Mouse (Mus musculus) MEL (cell line): ENCODE results near the gene Egfr. TPM values are rescaled to one million over a fixed set of nuclear protein-coding genes. Genes with fewer than 3 reads are reported as not detected.

Source experiments
- DNase-seq: peaks from one replicate; pipeline ENCODE4 v3.0.0; 2011; ENCODE audit warnings: low read depth, low spot score
- H3K27ac ChIP-seq: 2 replicates; pipeline ENCODE4 v1.5.1; 2012; ENCODE audit warnings: low read depth, mild to moderate bottlenecking, control low read depth, low read length, moderate library complexity; ENCODE audit not compliant: control insufficient read depth
- H3K27me3 ChIP-seq, 2 experiments: fragments of 150-350 bp in 1 of 2; sonication (generic) in 1 of 2; 2 replicates each; pipeline ENCODE4 v1.6.1; 2012; ENCODE audit warnings: low read length in 2 of 2, mild to moderate bottlenecking in 2 of 2, improper control_type of control experiment in 1 of 2, moderate library complexity in 1 of 2; ENCODE audit not compliant: insufficient read depth in 2 of 2, control insufficient read depth in 1 of 2
- H3K36me3 ChIP-seq, 2 experiments: 2 replicates each; pipeline ENCODE4 v1.6.1; 2012 to 2014; ENCODE audit warnings: low read length in 2 of 2, improper control_type of control experiment in 1 of 2, inconsistent platforms in 1 of 2, mild to moderate bottlenecking in 1 of 2; ENCODE audit not compliant: insufficient read depth in 2 of 2, control insufficient read depth in 1 of 2
- H3K4me1 ChIP-seq, 2 experiments: fragments of 150-350 bp in 1 of 2; sonication (generic) in 1 of 2; 2 replicates each; pipeline ENCODE4 v1.6.1; 2012; ENCODE audit warnings: low read length in 2 of 2, improper control_type of control experiment in 1 of 2, mild to moderate bottlenecking in 1 of 2; ENCODE audit not compliant: insufficient read depth in 2 of 2, control insufficient read depth in 1 of 2
- H3K4me3 ChIP-seq, 2 experiments: fragments of 150-350 bp in 1 of 2; sonication (generic) in 1 of 2; 2 replicates each; pipeline ENCODE4 v1.5.1; 2012; ENCODE audit warnings: low read depth in 2 of 2, low read length in 2 of 2, mild to moderate bottlenecking in 2 of 2, moderate library complexity in 2 of 2, control low read depth in 1 of 2, improper control_type of control experiment in 1 of 2; ENCODE audit not compliant: control insufficient read depth in 1 of 2, insufficient read depth in 1 of 2
- H3K79me2 ChIP-seq: 2 replicates; pipeline ENCODE4 v1.6.1; 2012; ENCODE audit warnings: mild to moderate bottlenecking, low read length, moderate library complexity; ENCODE audit not compliant: control insufficient read depth, poor library complexity, insufficient read depth
- H3K9ac ChIP-seq: 2 replicates; pipeline ENCODE4 v1.6.1; 2012; ENCODE audit warnings: low read depth, mild to moderate bottlenecking, control low read depth, low read length, moderate library complexity; ENCODE audit not compliant: control insufficient read depth, poor library complexity, severe bottlenecking
- H3K9me3 ChIP-seq: fragments of 150-350 bp; sonication (generic); replicated peaks from 2 replicates; pipeline ENCODE4 v1.6.1; 2012; ENCODE audit warnings: mild to moderate bottlenecking, low read length, improper control_type of control experiment, moderate library complexity; ENCODE audit not compliant: insufficient read depth
- BHLHE40 ChIP-seq: IDR thresholded peaks from 2 replicates; pipeline ENCODE4 v1.6.1; 2012; ENCODE audit warnings: low read depth, mild to moderate bottlenecking, inconsistent platforms, low read length, improper control_type of control experiment, borderline replicate concordance
- CHD2 ChIP-seq: IDR thresholded peaks from 2 replicates; pipeline ENCODE4 v1.6.1; 2011; ENCODE audit warnings: low read length, improper control_type of control experiment
- CTCF ChIP-seq, 3 experiments: IDR thresholded peaks in 2 of 3; conservative IDR thresholded peaks in 1 of 3; 2 replicates each; pipeline ENCODE4 v1.5.1; 2011 to 2012; ENCODE audit warnings: low read length in 3 of 3, low read depth in 2 of 3, mild to moderate bottlenecking in 2 of 3, improper control_type of control experiment in 1 of 3, inconsistent platforms in 1 of 3, mixed read lengths in 1 of 3, moderate library complexity in 1 of 3; ENCODE audit not compliant: control insufficient read depth in 1 of 3, insufficient read depth in 1 of 3, poor library complexity in 1 of 3, severe bottlenecking in 1 of 3
- EP300 ChIP-seq, 2 experiments: IDR thresholded peaks; 2 replicates each; pipeline ENCODE4 v1.6.1; 2011; ENCODE audit warnings: improper control_type of control experiment in 2 of 2, low read length in 2 of 2, low read depth in 1 of 2, mild to moderate bottlenecking in 1 of 2
- ETS1 ChIP-seq: IDR thresholded peaks from 2 replicates; pipeline ENCODE4 v1.6.1; 2012; ENCODE audit warnings: low read depth, mild to moderate bottlenecking, inconsistent platforms, low read length, improper control_type of control experiment, moderate library complexity
- GATA1 ChIP-seq: IDR thresholded peaks from 2 replicates; pipeline ENCODE4 v1.6.1; 2011; ENCODE audit warnings: low read depth, low read length, improper control_type of control experiment
- HCFC1 ChIP-seq: IDR thresholded peaks from 2 replicates; pipeline ENCODE4 v1.6.1; 2012; ENCODE audit warnings: low read depth, mild to moderate bottlenecking, inconsistent platforms, low read length, improper control_type of control experiment, moderate library complexity
- JUND ChIP-seq: IDR thresholded peaks from 2 replicates; pipeline ENCODE4 v1.6.1; 2011; ENCODE audit warnings: low read depth, mild to moderate bottlenecking, improper control_type of control experiment, low read length
- KAT2A ChIP-seq: conservative IDR thresholded peaks from 2 replicates; pipeline ENCODE4 v1.6.1; 2012; ENCODE audit warnings: low read depth, low read length, improper control_type of control experiment, inconsistent platforms
- MAFK ChIP-seq: IDR thresholded peaks from 2 replicates; pipeline ENCODE4 v1.6.1; 2011; ENCODE audit warnings: low read depth, mild to moderate bottlenecking, low read length, improper control_type of control experiment, borderline replicate concordance
- MAZ ChIP-seq: IDR thresholded peaks from 2 replicates; pipeline ENCODE4 v1.6.1; 2012; ENCODE audit warnings: low read depth, mild to moderate bottlenecking, inconsistent platforms, low read length, improper control_type of control experiment
- MEF2A ChIP-seq: IDR thresholded peaks from 2 replicates; pipeline ENCODE4 v1.6.1; 2014; ENCODE audit warnings: low read depth, mild to moderate bottlenecking, inconsistent platforms, low read length, improper control_type of control experiment; ENCODE audit not compliant: poor library complexity, insufficient replicate concordance, severe bottlenecking; ENCODE audit errors: extremely low read depth
- MYB ChIP-seq: IDR thresholded peaks from 2 replicates; pipeline ENCODE4 v1.6.1; 2011; ENCODE audit warnings: mild to moderate bottlenecking, low read depth, low read length, improper control_type of control experiment
- NELFE ChIP-seq: IDR thresholded peaks from 2 replicates; pipeline ENCODE4 v1.6.1; 2011; ENCODE audit warnings: low read depth, low read length, improper control_type of control experiment
- NRF1 ChIP-seq: IDR thresholded peaks from 2 replicates; pipeline ENCODE4 v1.6.1; 2014; ENCODE audit warnings: low read depth, mild to moderate bottlenecking, inconsistent platforms, low read length, improper control_type of control experiment, moderate library complexity; ENCODE audit not compliant: poor library complexity, insufficient read depth, severe bottlenecking
- POLR2A ChIP-seq, 2 experiments: IDR thresholded peaks; 2 replicates each; pipeline ENCODE4 v1.6.1; 2011 to 2012; ENCODE audit warnings: low read length in 2 of 2, mild to moderate bottlenecking in 2 of 2, control low read depth in 1 of 2, improper control_type of control experiment in 1 of 2, low read depth in 1 of 2, moderate library complexity in 1 of 2; ENCODE audit not compliant: control insufficient read depth in 1 of 2, insufficient read depth in 1 of 2, poor library complexity in 1 of 2
- POLR2AphosphoS2 ChIP-seq: IDR thresholded peaks from 2 replicates; pipeline ENCODE4 v1.6.1; 2011; ENCODE audit warnings: low read length, improper control_type of control experiment
- RAD21 ChIP-seq: IDR thresholded peaks from 2 replicates; pipeline ENCODE4 v1.6.1; 2011; ENCODE audit warnings: mild to moderate bottlenecking, low read depth, low read length, improper control_type of control experiment
- RCOR1 ChIP-seq: IDR thresholded peaks from 2 replicates; pipeline ENCODE4 v1.6.1; 2012; ENCODE audit warnings: low read depth, mild to moderate bottlenecking, inconsistent platforms, low read length, improper control_type of control experiment
- SIN3A ChIP-seq: IDR thresholded peaks from 2 replicates; pipeline ENCODE4 v1.6.1; 2012; ENCODE audit warnings: low read length, improper control_type of control experiment, inconsistent platforms
- TAL1 ChIP-seq: IDR thresholded peaks from 2 replicates; pipeline ENCODE4 v1.6.1; 2012; ENCODE audit warnings: mild to moderate bottlenecking, inconsistent platforms, low read length, moderate library complexity, mixed read lengths
- TBP ChIP-seq: IDR thresholded peaks from 2 replicates; pipeline ENCODE4 v1.8.0; 2011; ENCODE audit warnings: low read depth, low read length, improper control_type of control experiment
- TCF12 ChIP-seq: IDR thresholded peaks from 2 replicates; pipeline ENCODE4 v1.6.1; 2014; ENCODE audit warnings: low read depth, mild to moderate bottlenecking, inconsistent platforms, low read length, improper control_type of control experiment, moderate library complexity
- USF1 ChIP-seq: IDR thresholded peaks from 2 replicates; pipeline ENCODE4 v1.6.1; 2014; ENCODE audit warnings: low read depth, mild to moderate bottlenecking, inconsistent platforms, low read length, improper control_type of control experiment, moderate library complexity
- ZKSCAN1 ChIP-seq: IDR thresholded peaks from 2 replicates; pipeline ENCODE4 v1.6.1; 2012; ENCODE audit warnings: low read depth, mild to moderate bottlenecking, inconsistent platforms, low read length, improper control_type of control experiment, moderate library complexity
- polyA plus RNA-seq, 2 experiments: library from polyadenylated mRNA; stranded (reverse) in 1 of 2; unstranded in 1 of 2; fragments of >175 nt in 1 of 2; fragments of >200 nt in 1 of 2; gene quantifications; 2 replicates each; pipeline versions ENCODE4 v1.2.1 to v1.2.4; 2012; ENCODE audit warnings: low replicate concordance in 2 of 2, low read depth in 1 of 2; ENCODE audit not compliant: insufficient read length in 2 of 2, insufficient read depth in 1 of 2, missing spikeins in 1 of 2
- total RNA-seq: library from RNA; depleted of rRNA; stranded (reverse); fragments of 300-350 nt; gene quantifications from 2 replicates; pipeline ENCODE4 v1.2.3, GENCODE M21; 2012

The Egfr gene
- total and polyA plus RNA-seq, 3 experiments: not detected

DNA sequence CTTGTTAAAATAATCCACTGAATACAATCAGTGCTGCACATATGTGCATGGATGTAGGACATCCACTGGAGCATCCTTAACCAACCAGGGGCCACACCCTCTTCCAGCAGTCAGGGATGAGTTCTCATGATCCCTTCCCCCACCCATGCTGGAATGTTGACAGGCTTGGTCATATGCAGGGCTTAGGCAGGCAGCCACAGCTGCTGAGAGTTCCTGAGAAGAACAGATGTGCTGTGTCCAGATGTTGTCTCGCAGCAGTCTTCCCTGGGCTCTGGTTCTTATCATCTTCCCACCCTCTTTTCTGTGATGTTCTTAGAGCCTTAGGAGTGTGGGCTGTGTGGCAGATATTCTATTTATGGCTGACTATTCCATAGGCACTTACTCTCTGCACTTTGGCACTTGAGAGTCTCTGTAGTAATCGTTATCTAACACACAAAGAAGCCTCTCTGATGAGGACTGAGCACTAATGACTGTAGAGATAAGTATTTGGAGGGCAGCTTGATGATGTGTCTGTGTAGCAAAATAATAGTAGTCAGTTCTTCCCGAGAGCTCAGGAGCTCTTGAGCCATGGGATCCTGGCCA lies 113.1 kb downstream of the Egfr start:
- H3K4me3 ChIP-seq: no peak overlapping the region
- TF ChIP-seq TBP (no peak), NELFE (no peak), KAT2A (no peak), POLR2AphosphoS2 (no peak), GATA1 (no peak), NRF1 (no peak), JUND (no peak), POLR2A (IDR thresholded peaks at IDR 0.05; ENCODE audit: control insufficient read depth in 1 of 2, insufficient read depth in 1 of 2, low read depth in 1 of 2, low read length in 2 of 2, poor library complexity in 1 of 2) (no peak), MEF2A (no peak), TCF12 (no peak), MYB (no peak), ETS1 (no peak), HCFC1 (no peak), ZKSCAN1 (no peak), TAL1 (no peak)
- H3K27me3 ChIP-seq: peaks cover 4 to 10% of the 10 kb centered on the region in 2 experiments; a peak in 3 of 4 replicates
- no peak overlapping the region for H3K27ac ChIP-seq
- no peaks in the 10 kb centered on the region for H3K9me3 ChIP-seq
- DNase-seq: no peak
- H3K9ac ChIP-seq: no peak overlapping the region
- H3K36me3 ChIP-seq: no peaks in the 10 kb centered on the region
- H3K79me2 ChIP-seq: no peaks in the 10 kb centered on the region
- no peaks in the 10 kb centered on the region for H3K4me1 ChIP-seq

DNA sequence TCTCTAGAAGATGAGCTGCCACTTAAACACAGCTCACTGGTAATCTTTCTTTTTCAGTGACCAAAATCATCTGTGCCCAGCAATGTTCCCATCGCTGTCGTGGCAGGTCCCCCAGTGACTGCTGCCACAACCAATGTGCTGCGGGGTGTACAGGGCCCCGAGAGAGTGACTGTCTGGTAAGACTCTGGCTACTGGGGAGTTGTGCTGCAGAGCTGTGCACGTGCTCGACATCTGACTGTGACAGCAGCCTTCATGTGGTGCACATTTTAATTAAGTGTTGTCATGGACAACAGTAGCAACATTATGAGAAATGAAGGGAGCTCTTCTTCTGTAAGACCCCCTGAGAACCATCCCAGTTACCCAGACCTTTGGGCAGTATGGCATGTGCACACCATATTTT lies 116.0 kb downstream of the Egfr start:
- Histone ChIP-seq H3K4me1 (no peaks in the 10 kb centered on the region), H3K9ac (no peak overlapping the region), H3K27ac (no peak overlapping the region), H3K4me3 (no peak overlapping the region), H3K79me2 (no peaks in the 10 kb centered on the region), H3K36me3 (no peaks in the 10 kb centered on the region), H3K9me3 (no peaks in the 10 kb centered on the region), H3K27me3 (peaks cover 0 to 6% of the 10 kb centered on the region in 2 experiments; a peak in 1 of 4 replicates)
- TF ChIP-seq TBP: no peak
- no peak for TF ChIP-seq USF1
- TF ChIP-seq GATA1: no peak
- no peak for TF ChIP-seq HCFC1
- no peak for TF ChIP-seq SIN3A
- TF ChIP-seq BHLHE40: no peak
- no peak for TF ChIP-seq POLR2AphosphoS2
- no peak for TF ChIP-seq CHD2
- TF ChIP-seq RAD21: no peak
- no peak for TF ChIP-seq MAFK
- TF ChIP-seq MAZ: no peak
- TF ChIP-seq TAL1: no peak
- TF ChIP-seq RCOR1: no peak
- TF ChIP-seq ETS1: no peak
- TF ChIP-seq MYB: no peak
- no peak for TF ChIP-seq EP300 (IDR thresholded peaks at IDR 0.05; ENCODE audit: low read depth in 1 of 2, low read length in 2 of 2)
- TF ChIP-seq JUND: no peak
- no peak for TF ChIP-seq CTCF (IDR thresholded peaks at IDR 0.05 in 2 of 3, conservative IDR thresholded peaks at IDR 0.05 in 1 of 3; ENCODE audit: control insufficient read depth in 1 of 3, insufficient read depth in 1 of 3, low read depth in 2 of 3, low read length in 3 of 3, poor library complexity in 1 of 3, severe bottlenecking in 1 of 3)
- no peak for DNase-seq
